Mouse (Mus musculus): ENCODE data around the gene Zfhx3. TPM values are rescaled to one million over a fixed set of nuclear protein-coding genes. Genes with fewer than 3 reads are reported as not detected.

Gene Zfhx3
- polyA plus RNA-seq, 1 experiment from 2014 or later = 19.8 TPM

DNA sequence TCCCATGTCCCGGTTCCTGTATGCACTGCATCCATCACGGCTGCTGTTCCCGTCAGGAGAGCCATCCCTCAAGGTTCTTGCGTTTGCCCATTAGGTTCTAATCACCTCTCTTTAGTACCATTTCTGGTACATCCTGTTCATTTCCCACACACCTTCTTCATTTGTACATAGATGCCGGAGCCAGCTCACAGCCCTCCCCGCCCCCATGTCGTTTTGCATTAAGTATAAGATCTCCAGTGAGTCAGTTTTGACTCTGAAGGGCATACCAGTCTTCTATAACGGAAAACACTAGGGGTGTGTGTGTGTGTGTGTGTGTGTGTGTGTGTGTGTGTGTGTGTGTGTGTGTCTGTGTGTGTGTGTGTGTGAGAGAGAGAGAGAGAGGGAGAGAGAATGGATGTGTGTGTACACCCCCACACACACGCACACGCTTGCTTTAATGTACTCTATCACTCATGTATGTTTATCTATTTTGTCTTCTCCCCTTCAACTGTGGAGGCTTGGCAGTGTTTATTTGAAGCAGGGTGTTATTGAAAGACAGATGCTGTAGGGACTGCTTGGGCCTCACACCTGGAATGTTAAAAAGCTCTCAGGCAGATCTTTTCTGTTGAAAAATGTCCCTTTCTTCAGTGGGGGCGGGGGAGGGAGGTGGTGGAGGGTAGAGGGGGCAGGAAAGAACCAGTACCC is 962.0 kb downstream of the Zfhx3 start:
- no peak overlapping the region for H3K4me2 ChIP-seq
- no peak for TF ChIP-seq CTCF (IDR thresholded peaks at IDR 0.05; ENCODE audit: low read depth)
- H3K36me3 ChIP-seq (ENCODE audit: insufficient read depth) = no peaks in the 10 kb centered on the region
- H3K4me1 ChIP-seq (ENCODE audit: insufficient read depth) = peaks cover 37% of the 10 kb centered on the region
- H3K27ac ChIP-seq (ENCODE audit: low read depth) = 0 out of 2 replicates have a peak overlapping the region, but pooled peaks have one; percentile 12
- 29% methylated on average over 11 of the region's 11 CpGs for WGBS
- peak; percentile 63; the same call in 1 of the 2 replicates for ATAC-seq (ENCODE audit: insufficient read depth)
- no peak overlapping the region for H3K9ac ChIP-seq
- DNase-seq = peak; percentile 56
- no peaks in the 10 kb centered on the region for H3K9me3 ChIP-seq (ENCODE audit: low read depth, low read length)
- H3K4me3 ChIP-seq (ENCODE audit: low read depth, low read length) = no peak overlapping the region
- no peaks in the 10 kb centered on the region for H3K27me3 ChIP-seq (ENCODE audit: insufficient read depth, low read length)

DNA sequence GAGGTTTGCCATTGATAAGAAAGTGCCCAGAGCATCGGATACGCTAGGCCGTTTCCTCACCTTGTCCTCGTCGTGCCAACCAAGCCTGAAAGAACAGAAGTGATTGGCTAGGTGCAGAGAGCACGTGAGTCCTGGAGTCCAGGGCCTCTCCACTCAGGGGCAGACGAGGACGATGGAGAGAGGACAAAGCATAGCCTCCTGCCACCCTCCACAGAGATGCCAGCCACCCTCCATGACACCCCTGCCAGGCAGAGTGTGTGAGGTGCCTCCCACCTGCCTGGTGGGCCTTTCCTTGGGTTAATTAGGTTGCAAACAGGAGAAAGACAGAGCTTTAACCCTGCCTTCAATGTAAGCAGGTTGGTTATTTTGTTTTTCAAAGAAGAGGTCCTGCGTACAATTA is 965.6 kb downstream of the Zfhx3 start:
- H3K4me2 ChIP-seq = no peak overlapping the region
- peaks cover 18% of the 10 kb centered on the region for H3K4me1 ChIP-seq (ENCODE audit: insufficient read depth)
- no peak for TF ChIP-seq CTCF (IDR thresholded peaks at IDR 0.05; ENCODE audit: low read depth)
- DNase-seq (no peak), ATAC-seq (ENCODE audit: insufficient read depth) (no peak)
- no peaks in the 10 kb centered on the region for H3K9me3 ChIP-seq (ENCODE audit: low read depth, low read length)
- no peak overlapping the region for H3K9ac ChIP-seq
- no peak overlapping the region for H3K27ac ChIP-seq (ENCODE audit: low read depth)
- H3K4me3 ChIP-seq (ENCODE audit: low read depth, low read length) = no peak overlapping the region
- H3K36me3 ChIP-seq (ENCODE audit: insufficient read depth) = no peaks in the 10 kb centered on the region
- whole genome bisulfite sequencing = 78% methylated on average over 9 of the region's 9 CpGs
- no peaks in the 10 kb centered on the region for H3K27me3 ChIP-seq (ENCODE audit: insufficient read depth, low read length)

DNA sequence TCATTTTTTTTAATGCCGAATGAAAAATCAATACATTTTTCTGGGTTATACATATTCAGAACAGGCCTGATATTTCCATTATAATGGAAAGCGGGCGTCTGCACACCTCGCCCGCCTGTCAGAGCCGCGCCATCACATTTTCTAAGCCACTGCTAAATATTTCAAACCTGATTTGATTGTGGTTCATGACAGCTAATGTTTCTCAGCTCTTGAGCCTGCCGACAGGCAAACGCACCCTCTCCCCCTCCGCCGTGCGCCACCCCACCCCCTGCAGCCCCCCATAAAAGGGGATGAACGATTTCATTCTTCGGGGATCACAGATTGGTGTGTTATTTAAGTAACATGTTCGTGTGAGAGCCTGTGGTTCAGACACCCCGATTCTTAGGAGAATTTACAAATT is 966.1 kb downstream of the Zfhx3 start:
- Histone ChIP-seq H3K27me3 (ENCODE audit: insufficient read depth, low read length) (no peaks in the 10 kb centered on the region), H3K9me3 (ENCODE audit: low read depth, low read length) (no peaks in the 10 kb centered on the region), H3K36me3 (ENCODE audit: insufficient read depth) (no peaks in the 10 kb centered on the region), H3K27ac (ENCODE audit: low read depth) (no peak overlapping the region), H3K4me3 (ENCODE audit: low read depth, low read length) (no peak overlapping the region), H3K9ac (no peak overlapping the region), H3K4me2 (no peak overlapping the region), H3K4me1 (ENCODE audit: insufficient read depth) (peaks cover 13% of the 10 kb centered on the region)
- no peak for TF ChIP-seq CTCF (IDR thresholded peaks at IDR 0.05; ENCODE audit: low read depth)
- ATAC-seq (ENCODE audit: insufficient read depth) (no peak), DNase-seq (no peak)
- WGBS = 82% methylated on average over 16 of the region's 16 CpGs

DNA sequence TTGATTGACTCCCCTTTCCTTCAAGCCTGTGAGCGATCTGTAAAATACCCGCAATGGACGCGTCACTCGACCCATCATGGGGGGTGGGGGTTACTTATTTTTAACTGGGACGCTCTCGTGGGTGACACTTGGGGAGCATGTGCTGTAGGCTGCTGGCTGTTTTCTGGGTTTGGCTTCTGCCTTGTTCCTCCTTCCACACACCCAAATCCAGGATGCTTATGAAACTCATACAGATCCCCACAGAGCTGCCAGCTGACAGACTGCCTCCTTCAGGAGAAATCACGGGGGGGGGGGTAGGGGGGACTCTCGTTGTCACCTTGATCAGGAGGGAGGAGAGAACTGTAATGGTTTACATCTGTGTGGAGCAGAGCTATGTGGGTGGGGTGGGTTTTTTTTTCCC is 966.6 kb downstream of the Zfhx3 start:
- DNase-seq = no peak
- Histone ChIP-seq H3K9ac (no peak overlapping the region), H3K9me3 (ENCODE audit: low read depth, low read length) (no peaks in the 10 kb centered on the region), H3K36me3 (ENCODE audit: insufficient read depth) (no peaks in the 10 kb centered on the region), H3K4me2 (no peak overlapping the region), H3K27me3 (ENCODE audit: insufficient read depth, low read length) (no peaks in the 10 kb centered on the region), H3K27ac (ENCODE audit: low read depth) (no peak overlapping the region), H3K4me3 (ENCODE audit: low read depth, low read length) (no peak overlapping the region), H3K4me1 (ENCODE audit: insufficient read depth) (peaks cover 10% of the 10 kb centered on the region)
- ATAC-seq (ENCODE audit: insufficient read depth) = no peak
- WGBS = 61% methylated on average over 9 of the region's 9 CpGs
- TF ChIP-seq CTCF (IDR thresholded peaks at IDR 0.05; ENCODE audit: low read depth) = no peak

DNA sequence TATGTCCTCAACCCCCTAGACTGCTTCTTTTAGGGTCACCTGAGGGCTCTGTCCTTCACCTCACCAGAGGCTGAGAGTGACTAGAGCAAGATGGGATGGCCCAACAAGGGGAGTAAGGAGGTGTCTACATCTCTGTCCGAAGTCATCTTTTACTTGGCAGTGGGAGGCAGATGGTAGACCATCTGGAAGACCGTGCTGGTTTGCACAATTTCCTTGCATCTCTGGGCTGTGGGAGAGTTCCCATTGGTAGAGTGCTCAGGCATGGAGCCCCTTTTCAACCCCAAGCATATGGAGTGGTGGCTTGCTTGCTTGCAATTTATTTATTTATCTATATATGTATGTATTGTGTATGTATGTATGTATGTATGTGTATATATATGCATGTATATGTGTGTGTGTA is 967.0 kb downstream of the Zfhx3 start:
- Histone ChIP-seq H3K36me3 (ENCODE audit: insufficient read depth) (no peaks in the 10 kb centered on the region), H3K4me1 (ENCODE audit: insufficient read depth) (peaks cover 7% of the 10 kb centered on the region), H3K27ac (ENCODE audit: low read depth) (no peak overlapping the region), H3K9me3 (ENCODE audit: low read depth, low read length) (no peaks in the 10 kb centered on the region), H3K27me3 (ENCODE audit: insufficient read depth, low read length) (no peaks in the 10 kb centered on the region), H3K4me2 (no peak overlapping the region), H3K9ac (no peak overlapping the region), H3K4me3 (ENCODE audit: low read depth, low read length) (no peak overlapping the region)
- ATAC-seq (ENCODE audit: insufficient read depth) (no peak), DNase-seq (no peak)
- no peak for TF ChIP-seq CTCF (IDR thresholded peaks at IDR 0.05; ENCODE audit: low read depth)
- 67% methylated on average over 2 of the region's 2 CpGs for WGBS

DNA sequence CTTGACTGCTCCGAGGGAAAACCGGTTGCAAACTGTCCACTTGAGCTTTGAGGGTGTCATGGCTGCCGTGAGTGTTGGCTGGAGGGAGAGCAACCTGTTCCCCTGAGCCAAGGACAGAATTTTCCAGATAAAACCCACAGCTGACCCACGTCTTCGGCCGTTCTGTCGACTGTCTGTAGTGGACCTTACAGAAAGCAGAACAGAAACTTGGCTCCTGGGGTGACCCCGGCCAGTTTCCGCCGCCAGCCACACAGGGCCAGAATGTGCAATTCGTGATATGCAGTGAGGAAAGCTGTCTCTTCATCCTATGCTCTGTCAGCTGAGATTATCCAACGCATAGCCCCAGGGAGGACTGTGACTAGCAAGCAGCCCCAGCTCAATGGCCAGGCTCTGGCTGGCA is 968.4 kb downstream of the Zfhx3 start:
- H3K27me3 ChIP-seq (ENCODE audit: insufficient read depth, low read length) = no peaks in the 10 kb centered on the region
- no peaks in the 10 kb centered on the region for H3K36me3 ChIP-seq (ENCODE audit: insufficient read depth)
- no peak for DNase-seq
- TF ChIP-seq CTCF (IDR thresholded peaks at IDR 0.05; ENCODE audit: low read depth) = no peak
- whole genome bisulfite sequencing = 68% methylated on average over 12 of the region's 12 CpGs
- no peak overlapping the region for H3K4me3 ChIP-seq (ENCODE audit: low read depth, low read length)
- no peak overlapping the region for H3K9ac ChIP-seq
- H3K4me2 ChIP-seq = no peak overlapping the region
- H3K9me3 ChIP-seq (ENCODE audit: low read depth, low read length) = no peaks in the 10 kb centered on the region
- peaks cover 9% of the 10 kb centered on the region; the same call in 1 of the 2 replicates for H3K4me1 ChIP-seq (ENCODE audit: insufficient read depth)
- no peak for ATAC-seq (ENCODE audit: insufficient read depth)
- H3K27ac ChIP-seq (ENCODE audit: low read depth) = peak overlapping the region; percentile 51; the same call in 1 of the 2 replicates

DNA sequence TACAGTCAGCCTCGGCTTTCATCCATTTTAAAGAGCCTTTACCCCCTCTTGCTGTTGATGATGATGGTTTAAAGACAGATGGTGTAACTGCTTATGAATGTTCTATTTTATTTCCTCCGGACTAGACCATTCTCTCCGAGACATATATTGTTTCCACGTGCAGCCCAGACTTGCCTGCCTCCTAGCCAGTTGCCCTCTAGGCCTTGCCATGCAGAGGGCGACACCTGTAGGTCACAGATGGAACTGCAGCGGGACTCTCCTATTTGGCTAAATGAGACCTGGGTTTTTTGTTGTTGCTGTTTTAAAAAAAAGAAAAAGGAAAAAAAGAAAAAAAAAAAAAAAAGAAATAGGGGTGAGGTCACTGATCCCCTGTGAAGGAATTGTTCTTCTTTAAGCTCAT is 969.1 kb downstream of the Zfhx3 start:
- H3K27ac ChIP-seq (ENCODE audit: low read depth) = no peak overlapping the region
- H3K4me3 ChIP-seq (ENCODE audit: low read depth, low read length) = no peak overlapping the region
- WGBS = 4% methylated on average over 6 of the region's 6 CpGs
- no peaks in the 10 kb centered on the region for H3K9me3 ChIP-seq (ENCODE audit: low read depth, low read length)
- H3K4me1 ChIP-seq (ENCODE audit: insufficient read depth) = peaks cover 12% of the 10 kb centered on the region
- peaks cover 3% of the 10 kb centered on the region for H3K36me3 ChIP-seq (ENCODE audit: insufficient read depth)
- no peak overlapping the region for H3K9ac ChIP-seq
- ATAC-seq (ENCODE audit: insufficient read depth) (no peak), DNase-seq (peak; percentile 97)
- peak; percentile 97 for TF ChIP-seq CTCF (IDR thresholded peaks at IDR 0.05; ENCODE audit: low read depth)
- no peak overlapping the region for H3K4me2 ChIP-seq
- no peaks in the 10 kb centered on the region for H3K27me3 ChIP-seq (ENCODE audit: insufficient read depth, low read length)

Data from lung, embryonic 14.5 days (tissue).